Mouse (Mus musculus) effector memory CD4-positive, alpha-beta T cell, adult 5 months (primary cell): Measurements from ENCODE around the gene Nf1. TPM values are rescaled to one million over a fixed set of nuclear protein-coding genes. Genes with fewer than 3 reads are reported as not detected.

Experiments used
- polyA plus RNA-seq: library from polyadenylated mRNA; unstranded; fragments of 100-300 nt; shearing (Covaris generic); gene quantifications from one replicate; pipeline ENCODE4 v1.2.1, GENCODE M21; 2017

Gene Nf1
- polyA plus RNA-seq = 3.6 TPM

DNA sequence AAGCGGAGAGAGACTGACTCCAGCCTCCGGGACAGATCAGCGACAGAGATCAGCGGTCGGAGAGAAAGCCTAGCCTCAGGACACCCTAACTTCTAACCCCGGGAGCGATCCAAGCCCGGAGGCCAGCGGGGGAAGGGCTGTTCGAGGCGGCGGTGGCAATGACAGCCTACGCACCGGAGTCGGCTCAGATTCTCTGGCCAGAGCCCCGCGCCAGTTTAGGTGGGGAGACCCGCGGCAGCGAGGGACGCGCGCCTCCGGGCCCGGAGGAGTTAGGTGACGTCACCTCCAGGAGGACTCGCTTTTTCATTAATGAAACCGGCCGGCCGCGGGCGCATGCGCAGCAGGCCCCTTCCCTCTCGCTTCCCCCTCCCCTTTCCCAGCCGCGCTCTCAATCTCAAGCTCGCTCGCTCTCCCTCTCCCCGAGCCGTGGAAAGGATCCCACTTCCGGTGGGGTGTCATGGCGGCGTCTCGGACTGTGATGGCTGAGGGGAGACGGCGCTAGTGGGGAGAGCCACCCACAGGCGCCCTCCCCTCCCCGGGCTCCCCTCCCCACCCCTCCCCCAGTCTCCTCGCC, at the start of gene Nf1:
Nf1 (plus strand) TSS at position 460 of the 574 bp plus-strand sequence.

DNA sequence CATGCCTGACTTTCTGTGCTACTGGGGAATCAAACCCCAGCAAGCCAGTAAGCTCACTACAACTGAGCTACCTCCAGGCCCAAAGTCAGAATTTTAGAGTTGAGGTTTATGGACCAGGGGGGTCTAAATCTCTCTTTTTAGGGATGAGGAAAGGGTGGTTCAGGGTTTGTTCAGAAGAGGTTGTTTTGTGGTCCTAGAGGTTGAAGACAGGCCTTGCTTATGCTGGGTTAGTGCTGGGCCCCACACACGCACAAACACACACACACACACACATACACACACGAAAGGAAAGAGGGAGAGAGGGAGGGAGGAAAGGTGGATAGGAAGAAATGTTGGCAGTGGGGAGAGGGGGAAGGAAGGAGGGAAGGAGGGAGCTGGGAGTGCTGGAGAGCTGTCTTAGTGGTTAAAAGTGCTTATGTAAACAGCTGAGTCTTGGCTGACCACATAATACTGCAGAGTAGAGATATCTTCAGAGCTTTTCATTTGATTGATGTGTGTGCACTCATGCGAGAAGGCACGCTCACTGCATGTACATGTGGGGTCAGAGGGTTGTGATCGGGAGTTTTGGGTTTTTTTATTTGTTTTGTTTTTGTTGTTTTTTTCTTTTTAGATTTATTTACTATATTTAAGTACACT, 42.5 kb upstream of the Nf1 start, which contains the start of gene Gm9964:
Gm9964 (minus strand) TSS at position 51 of the 636 bp plus-strand sequence.

GRCm38 (mm10) chr11:79503845-79504244, 164.4 kb downstream of the Nf1 start, which contains the start of gene Omg:
TSS of gene Omg (minus strand) at chr11:79504084.

DNA sequence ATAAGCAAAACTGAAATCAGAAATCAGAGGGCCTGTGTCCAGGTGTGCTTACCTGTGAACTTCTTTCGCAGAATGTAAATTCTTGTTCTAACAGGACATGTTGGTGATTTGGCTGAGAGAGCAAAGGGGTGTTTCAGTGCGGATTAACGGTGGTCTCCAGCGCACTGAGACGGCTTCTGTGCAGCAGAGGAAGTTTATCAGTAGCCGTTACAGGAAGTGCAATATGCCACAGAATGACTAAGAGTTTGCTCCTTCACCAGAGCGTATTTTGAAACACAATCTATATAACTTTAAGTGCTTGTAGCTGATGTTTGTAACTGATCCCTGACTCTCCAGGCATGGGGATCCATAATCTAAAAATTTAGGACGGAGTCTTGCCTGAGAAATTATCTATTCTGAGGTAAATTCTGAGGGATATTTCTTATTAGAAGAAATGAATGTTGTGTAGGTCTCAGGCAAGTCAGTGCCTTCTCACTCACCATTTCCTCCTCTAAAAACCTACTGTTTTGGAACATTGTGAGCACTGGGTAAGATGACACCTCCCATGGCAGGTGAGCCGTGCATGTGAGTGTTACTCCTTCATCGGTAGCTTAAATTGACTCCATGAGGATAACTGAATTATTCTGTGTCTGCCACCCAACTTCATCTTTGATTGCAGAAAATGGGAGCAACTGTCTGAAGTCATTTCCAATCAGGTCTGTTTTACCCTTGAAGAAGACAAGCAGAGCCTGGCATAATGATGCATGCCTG, 184.2 kb downstream of the Nf1 start, which contains the start of gene Evi2b:
Evi2b (minus strand) TSS at position 203 of the 750 bp plus-strand sequence.

DNA sequence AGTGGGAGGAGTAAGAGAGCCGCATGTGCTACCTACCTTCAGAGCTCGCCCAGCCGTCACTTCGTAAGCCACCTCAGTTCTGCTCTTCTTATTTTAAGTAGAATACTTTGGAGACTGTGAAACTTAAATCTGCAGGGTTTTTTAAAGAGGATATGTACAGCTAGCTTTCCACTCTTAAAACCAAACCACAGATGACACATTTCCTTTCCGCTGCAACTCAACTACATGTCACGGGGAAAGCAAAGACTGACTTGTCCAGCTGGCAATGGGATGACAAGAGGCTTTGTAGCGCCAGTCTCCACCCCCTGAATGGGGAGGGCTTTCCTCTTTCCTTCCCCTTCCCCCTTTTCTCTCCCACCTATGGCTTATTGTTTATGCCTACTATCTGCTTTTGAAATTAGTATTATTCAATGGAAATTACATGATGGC, 190.9 kb downstream of the Nf1 start, which contains the start of the genes Evi2 and Evi2a:
Evi2 (minus strand) TSS at position 257 of the 429 bp plus-strand sequence.
Evi2a (minus strand) TSS at position 277 of the 429 bp plus-strand sequence.

GRCm38 (mm10) chr11:79590664-79591590, 251.4 kb downstream of the Nf1 start, which contains the start of gene Rab11fip4:
TSS of gene Rab11fip4 (plus strand) at chr11:79591212.

Other genes with a start within 250 kb of the Nf1 start
- gene Ksr1, start 193.3 kb upstream of the Nf1 start, polyA plus RNA-seq = 20.6 TPM
- gene Wsb1, start 85.0 kb upstream of the Nf1 start, polyA plus RNA-seq = 377 TPM
- not detected for gene Gm9964, start 42.8 kb upstream of the Nf1 start, polyA plus RNA-seq
- not detected for gene Omg, start 164.4 kb downstream of the Nf1 start, polyA plus RNA-seq
- 72.7 TPM for gene Evi2b, start 184.1 kb downstream of the Nf1 start, polyA plus RNA-seq
- 4.5 TPM for gene Evi2, start 190.9 kb downstream of the Nf1 start, polyA plus RNA-seq
- gene Evi2a, start 190.9 kb downstream of the Nf1 start, polyA plus RNA-seq = 141 TPM